Mouse (Mus musculus): ENCODE results near the gene Rin2. TPM values are rescaled to one million over a fixed set of nuclear protein-coding genes. Genes with fewer than 3 reads are reported as not detected.

The Rin2 gene
- polyA plus RNA-seq, 1 experiment = 9.3 TPM

DNA sequence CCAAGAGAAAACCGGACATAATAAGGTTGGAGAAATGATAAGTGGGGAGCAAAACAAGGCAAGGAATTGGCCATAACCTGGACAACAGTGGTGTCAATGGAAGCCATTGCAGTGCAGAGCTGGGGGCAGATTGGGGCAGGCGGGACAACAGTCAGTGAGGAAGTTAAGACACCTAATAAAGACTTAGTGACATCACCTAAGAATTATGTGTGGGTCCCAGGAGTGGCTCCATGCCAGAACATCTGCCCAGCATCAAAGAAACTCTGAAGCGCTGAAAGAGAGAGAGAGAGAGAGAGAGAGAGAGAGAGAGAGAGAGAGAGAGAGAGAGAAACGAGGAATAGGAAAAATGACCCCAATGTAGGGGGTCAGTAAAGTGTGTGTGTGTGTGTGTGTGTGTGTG lies 6.9 kb upstream of the Rin2 start:
- Histone ChIP-seq H3ac (ENCODE audit: control insufficient read depth, insufficient read length, low read depth) (no peak overlapping the region), H3K79me2 (ENCODE audit: control insufficient read depth, insufficient read depth) (no peaks in the 10 kb centered on the region), H3K79me3 (ENCODE audit: low read depth) (no peaks in the 10 kb centered on the region), H3K27me3 (ENCODE audit: control insufficient read depth, insufficient read depth, insufficient read length) (no peaks in the 10 kb centered on the region), H3K36me3 (ENCODE audit: control insufficient read depth, insufficient read depth) (no peaks in the 10 kb centered on the region), H3K4me3 (ENCODE audit: insufficient read depth, poor library complexity, severe bottlenecking) (no peak overlapping the region)
- TF ChIP-seq MAX (IDR thresholded peaks at IDR 0.05) = no peak

DNA sequence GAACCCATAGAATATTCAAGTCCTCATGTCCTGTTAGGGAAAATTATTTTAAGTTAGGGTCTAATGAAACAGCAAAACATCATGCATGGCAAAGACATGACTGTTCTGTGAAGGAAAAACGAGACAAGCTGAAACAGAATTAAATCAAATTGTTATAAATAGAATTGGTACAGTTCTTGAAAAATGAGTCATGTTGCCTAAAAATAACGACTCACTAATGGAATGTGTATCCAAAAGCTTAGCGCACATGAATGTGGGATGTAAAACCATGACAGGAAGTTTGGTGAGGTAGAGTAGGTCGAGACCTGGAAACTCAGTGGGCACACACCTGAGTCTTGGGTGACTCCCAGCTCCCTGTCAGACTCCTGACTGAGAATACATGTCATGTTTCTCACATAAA lies 4.9 kb upstream of the Rin2 start:
- TF ChIP-seq USF1 (IDR thresholded peaks at IDR 0.05; ENCODE audit: low read depth) (no peak), MYOD1 (IDR thresholded peaks at IDR 0.05; ENCODE audit: control insufficient read depth, insufficient read length, low read depth) (no peak), MYOG (IDR thresholded peaks at IDR 0.05; ENCODE audit: control insufficient read depth, extremely low read depth, insufficient read length) (no peak), FOSL1 (IDR thresholded peaks at IDR 0.05; ENCODE audit: insufficient read depth, low read length, poor library complexity, severe bottlenecking) (no peak), CEBPB (IDR thresholded peaks at IDR 0.05; ENCODE audit: low read depth) (no peak), CTCF (IDR thresholded peaks at IDR 0.05; ENCODE audit: control insufficient read depth, insufficient read depth, insufficient read length) (no peak), MAX (IDR thresholded peaks at IDR 0.05) (no peak)
- Histone ChIP-seq H3K79me3 (ENCODE audit: low read depth) (no peaks in the 10 kb centered on the region), H3K36me3 (ENCODE audit: control insufficient read depth, insufficient read depth) (no peaks in the 10 kb centered on the region), H3K79me2 (ENCODE audit: control insufficient read depth, insufficient read depth) (no peaks in the 10 kb centered on the region), H3K4me3 (ENCODE audit: insufficient read depth, poor library complexity, severe bottlenecking) (no peak overlapping the region), H3K27me3 (ENCODE audit: control insufficient read depth, insufficient read depth, insufficient read length) (no peaks in the 10 kb centered on the region), H3ac (ENCODE audit: control insufficient read depth, insufficient read length, low read depth) (no peak overlapping the region)

DNA sequence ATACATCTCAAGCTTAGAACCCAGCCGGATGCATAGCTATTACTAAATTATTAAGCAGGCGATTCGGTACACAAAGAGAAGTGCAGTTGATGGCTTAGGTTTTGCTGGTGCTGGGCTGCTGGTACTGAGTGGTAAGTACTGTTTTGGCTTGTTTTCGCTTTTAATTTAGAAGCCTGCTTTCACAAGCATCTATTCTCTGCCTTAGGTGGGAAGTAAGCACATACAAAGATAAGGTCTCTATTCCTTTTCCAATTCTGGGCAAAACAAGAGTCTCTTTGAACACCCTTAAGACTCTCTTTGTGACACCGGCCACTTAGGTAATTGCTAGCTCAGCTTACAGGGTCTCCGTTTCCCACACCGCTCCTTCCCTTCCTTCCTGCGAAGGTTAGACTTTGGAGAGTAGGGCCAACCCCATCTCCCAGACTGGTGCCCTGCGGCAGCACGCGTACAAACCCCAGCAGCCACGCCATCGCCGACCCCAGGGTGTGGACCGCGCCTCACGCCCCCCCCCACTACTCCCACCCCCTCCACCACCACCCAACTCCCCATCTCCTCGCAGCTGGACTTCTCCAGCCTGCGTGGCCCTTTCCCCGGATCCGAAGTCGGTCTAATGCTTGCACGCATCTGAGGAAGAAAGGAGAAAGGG lies 396 bp upstream of the Rin2 start:
- Histone ChIP-seq H3K36me3 (ENCODE audit: control insufficient read depth, insufficient read depth) (no peaks in the 10 kb centered on the region), H3K27me3 (ENCODE audit: control insufficient read depth, insufficient read depth, insufficient read length) (no peaks in the 10 kb centered on the region), H3K79me2 (ENCODE audit: control insufficient read depth, insufficient read depth) (no peaks in the 10 kb centered on the region), H3K4me3 (ENCODE audit: insufficient read depth, poor library complexity, severe bottlenecking) (peak overlapping the region; percentile 46), H3K79me3 (ENCODE audit: low read depth) (no peaks in the 10 kb centered on the region), H3ac (ENCODE audit: control insufficient read depth, insufficient read length, low read depth) (peak overlapping the region; percentile 51)
- TF ChIP-seq FOSL1 (IDR thresholded peaks at IDR 0.05; ENCODE audit: insufficient read depth, low read length, poor library complexity, severe bottlenecking) (no peak), CTCF (IDR thresholded peaks at IDR 0.05; ENCODE audit: control insufficient read depth, insufficient read depth, insufficient read length) (no peak), MYOD1 (IDR thresholded peaks at IDR 0.05; ENCODE audit: control insufficient read depth, insufficient read length, low read depth) (no peak), USF1 (IDR thresholded peaks at IDR 0.05; ENCODE audit: low read depth) (no peak), MYOG (IDR thresholded peaks at IDR 0.05; ENCODE audit: control insufficient read depth, extremely low read depth, insufficient read length) (no peak), CEBPB (IDR thresholded peaks at IDR 0.05; ENCODE audit: low read depth) (no peak), MAX (IDR thresholded peaks at IDR 0.05) (no peak)

DNA sequence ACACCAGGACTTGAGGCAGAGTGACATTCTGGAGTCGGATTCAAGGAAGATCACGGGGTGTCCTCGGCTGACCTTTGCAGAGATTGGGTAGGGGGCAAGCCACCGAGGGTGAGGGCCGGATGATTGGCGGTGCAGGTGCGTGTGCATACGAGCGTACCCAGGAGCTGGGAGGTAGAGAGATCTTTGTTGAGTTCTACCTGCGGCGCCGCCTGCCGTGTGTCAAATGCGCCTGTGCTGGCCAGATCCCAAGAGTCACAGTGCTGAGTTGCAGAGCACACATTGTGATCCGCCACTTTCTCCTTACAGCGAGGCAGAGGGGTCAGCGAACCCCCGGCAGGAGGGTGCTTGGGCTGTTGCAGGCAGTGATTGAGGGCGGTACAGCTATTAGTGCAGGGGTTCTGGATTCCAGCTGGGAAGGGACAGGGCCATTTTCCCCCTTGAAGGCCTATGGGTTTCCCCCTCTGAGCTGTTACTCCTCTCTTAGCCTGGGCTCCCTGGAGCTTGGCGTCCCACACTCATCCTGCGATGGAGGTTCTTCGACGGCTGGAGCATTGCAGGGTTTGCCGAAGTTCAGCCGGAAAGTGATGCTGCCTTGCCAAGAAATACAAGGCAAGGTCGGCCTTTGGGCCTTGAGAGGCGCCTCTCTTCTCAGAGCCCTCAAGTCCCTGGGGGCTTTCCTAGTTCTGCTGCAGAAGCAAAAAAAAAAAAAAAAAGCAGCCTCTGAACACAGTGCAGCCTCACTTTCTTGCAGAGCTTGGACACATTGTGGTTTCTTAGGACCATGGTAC lies 935 bp downstream of the Rin2 start:
- no peaks in the 10 kb centered on the region for H3K36me3 ChIP-seq (ENCODE audit: control insufficient read depth, insufficient read depth)
- H3K4me3 ChIP-seq (ENCODE audit: insufficient read depth, poor library complexity, severe bottlenecking) = peak overlapping the region; percentile 46
- no peaks in the 10 kb centered on the region for H3K79me2 ChIP-seq (ENCODE audit: control insufficient read depth, insufficient read depth)
- TF ChIP-seq CTCF (IDR thresholded peaks at IDR 0.05; ENCODE audit: control insufficient read depth, insufficient read depth, insufficient read length) (no peak), MYOG (IDR thresholded peaks at IDR 0.05; ENCODE audit: control insufficient read depth, extremely low read depth, insufficient read length) (no peak), CEBPB (IDR thresholded peaks at IDR 0.05; ENCODE audit: low read depth) (no peak), FOSL1 (IDR thresholded peaks at IDR 0.05; ENCODE audit: insufficient read depth, low read length, poor library complexity, severe bottlenecking) (no peak), MAX (IDR thresholded peaks at IDR 0.05) (no peak), MYOD1 (IDR thresholded peaks at IDR 0.05; ENCODE audit: control insufficient read depth, insufficient read length, low read depth) (no peak), USF1 (IDR thresholded peaks at IDR 0.05; ENCODE audit: low read depth) (no peak)
- no peaks in the 10 kb centered on the region for H3K79me3 ChIP-seq (ENCODE audit: low read depth)
- peak overlapping the region; percentile 33 for H3ac ChIP-seq (ENCODE audit: control insufficient read depth, insufficient read length, low read depth)
- H3K27me3 ChIP-seq (ENCODE audit: control insufficient read depth, insufficient read depth, insufficient read length) = no peaks in the 10 kb centered on the region

DNA sequence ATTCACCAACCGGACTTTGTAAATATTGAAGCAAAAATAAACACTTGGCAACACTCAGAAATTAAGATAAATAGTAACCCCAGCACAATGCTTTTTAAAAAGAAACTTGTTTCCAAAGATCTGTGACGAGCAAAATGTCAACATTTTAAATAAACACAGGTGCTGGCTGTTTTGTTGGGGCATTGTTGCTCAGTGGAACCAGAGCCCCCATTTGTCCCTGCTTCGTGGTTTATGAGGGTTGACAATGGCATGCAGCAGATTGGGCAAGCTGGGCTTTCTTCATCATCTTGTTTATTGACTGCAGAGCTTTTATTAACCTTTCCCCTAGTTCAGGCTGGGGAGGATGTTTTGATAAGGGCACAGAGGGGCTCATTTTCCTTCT lies 1.5 kb downstream of the Rin2 start:
- TF ChIP-seq CEBPB (IDR thresholded peaks at IDR 0.05; ENCODE audit: low read depth) = peak; percentile 85
- no peak for TF ChIP-seq MAX (IDR thresholded peaks at IDR 0.05)
- no peaks in the 10 kb centered on the region for H3K79me2 ChIP-seq (ENCODE audit: control insufficient read depth, insufficient read depth)
- no peaks in the 10 kb centered on the region for H3K36me3 ChIP-seq (ENCODE audit: control insufficient read depth, insufficient read depth)
- no peak overlapping the region for H3K4me3 ChIP-seq (ENCODE audit: insufficient read depth, poor library complexity, severe bottlenecking)
- H3ac ChIP-seq (ENCODE audit: control insufficient read depth, insufficient read length, low read depth) = no peak overlapping the region
- no peaks in the 10 kb centered on the region for H3K27me3 ChIP-seq (ENCODE audit: control insufficient read depth, insufficient read depth, insufficient read length)
- no peaks in the 10 kb centered on the region for H3K79me3 ChIP-seq (ENCODE audit: low read depth)

DNA sequence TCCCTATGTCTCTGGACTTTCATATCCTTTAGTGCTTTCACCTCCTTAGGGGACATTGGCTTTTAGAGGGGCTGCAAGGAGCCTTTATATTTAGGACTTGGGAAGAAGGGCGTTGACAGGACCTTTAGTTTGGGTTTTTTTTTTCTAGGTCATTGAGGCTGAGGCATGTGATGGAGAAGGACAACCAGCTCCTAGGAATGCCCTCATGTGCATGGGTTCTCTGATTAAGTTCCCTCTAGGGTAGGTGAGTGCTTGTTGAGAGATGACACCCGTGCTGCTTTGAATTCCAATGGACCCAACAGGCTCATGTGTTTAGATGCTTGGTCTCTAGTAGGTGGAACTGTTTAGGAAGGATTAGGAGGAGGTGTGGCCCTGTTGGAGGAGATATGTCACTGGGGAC lies 1.9 kb downstream of the Rin2 start:
- no peaks in the 10 kb centered on the region for H3K79me3 ChIP-seq (ENCODE audit: low read depth)
- no peaks in the 10 kb centered on the region for H3K36me3 ChIP-seq (ENCODE audit: control insufficient read depth, insufficient read depth)
- H3K79me2 ChIP-seq (ENCODE audit: control insufficient read depth, insufficient read depth) = no peaks in the 10 kb centered on the region
- H3K4me3 ChIP-seq (ENCODE audit: insufficient read depth, poor library complexity, severe bottlenecking) = no peak overlapping the region
- TF ChIP-seq USF1 (IDR thresholded peaks at IDR 0.05; ENCODE audit: low read depth) = no peak
- TF ChIP-seq MYOG (IDR thresholded peaks at IDR 0.05; ENCODE audit: control insufficient read depth, extremely low read depth, insufficient read length) = no peak
- TF ChIP-seq MAX (IDR thresholded peaks at IDR 0.05) = no peak
- TF ChIP-seq CTCF (IDR thresholded peaks at IDR 0.05; ENCODE audit: control insufficient read depth, insufficient read depth, insufficient read length) = no peak
- no peak for TF ChIP-seq FOSL1 (IDR thresholded peaks at IDR 0.05; ENCODE audit: insufficient read depth, low read length, poor library complexity, severe bottlenecking)
- TF ChIP-seq CEBPB (IDR thresholded peaks at IDR 0.05; ENCODE audit: low read depth) = no peak
- no peak for TF ChIP-seq MYOD1 (IDR thresholded peaks at IDR 0.05; ENCODE audit: control insufficient read depth, insufficient read length, low read depth)
- no peak overlapping the region for H3ac ChIP-seq (ENCODE audit: control insufficient read depth, insufficient read length, low read depth)
- no peaks in the 10 kb centered on the region for H3K27me3 ChIP-seq (ENCODE audit: control insufficient read depth, insufficient read depth, insufficient read length)
